Mouse (Mus musculus): ENCODE measurements around the gene Sult2b1. TPM values are rescaled to one million over a fixed set of nuclear protein-coding genes. Genes with fewer than 3 reads are reported as not detected.

The Sult2b1 gene
- total RNA-seq, 2 experiments from 2014 or later, result 11.3 to 13.6 TPM

DNA sequence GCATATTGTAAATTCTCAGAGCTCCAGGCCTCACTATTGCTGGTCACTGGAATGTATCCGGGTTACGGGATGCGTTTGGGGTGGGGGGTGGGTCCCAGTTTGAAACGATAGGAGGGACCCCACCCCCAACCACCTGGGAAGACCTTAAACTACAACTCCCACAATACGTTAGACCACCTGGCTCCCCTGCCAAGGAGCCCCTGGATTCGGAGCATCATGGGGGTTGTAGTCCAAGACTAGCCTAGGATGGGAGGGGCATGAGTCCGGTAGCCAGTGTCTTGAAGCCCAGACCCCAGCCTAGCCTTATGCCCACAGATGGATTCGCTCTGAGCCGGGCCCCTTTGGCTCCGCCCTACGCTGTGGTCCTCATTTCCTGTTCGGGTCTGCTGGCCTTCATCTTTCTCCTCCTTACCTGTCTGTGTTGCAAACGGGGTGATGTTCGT, 1.7 kb upstream of the Sult2b1 start:
- Histone ChIP-seq H3K27ac (peak overlapping the region; percentile 93), H3K4me3 (peak overlapping the region; percentile 59)
- intact Hi-C loops (cut with DNase I), result no loop called here
- TF ChIP-seq CTCF (IDR thresholded peaks at IDR 0.05), result no peak
- DNase-seq (ENCODE audit: extremely low spot score in 1 of 2, low spot score in 2 of 2), result no peak

DNA sequence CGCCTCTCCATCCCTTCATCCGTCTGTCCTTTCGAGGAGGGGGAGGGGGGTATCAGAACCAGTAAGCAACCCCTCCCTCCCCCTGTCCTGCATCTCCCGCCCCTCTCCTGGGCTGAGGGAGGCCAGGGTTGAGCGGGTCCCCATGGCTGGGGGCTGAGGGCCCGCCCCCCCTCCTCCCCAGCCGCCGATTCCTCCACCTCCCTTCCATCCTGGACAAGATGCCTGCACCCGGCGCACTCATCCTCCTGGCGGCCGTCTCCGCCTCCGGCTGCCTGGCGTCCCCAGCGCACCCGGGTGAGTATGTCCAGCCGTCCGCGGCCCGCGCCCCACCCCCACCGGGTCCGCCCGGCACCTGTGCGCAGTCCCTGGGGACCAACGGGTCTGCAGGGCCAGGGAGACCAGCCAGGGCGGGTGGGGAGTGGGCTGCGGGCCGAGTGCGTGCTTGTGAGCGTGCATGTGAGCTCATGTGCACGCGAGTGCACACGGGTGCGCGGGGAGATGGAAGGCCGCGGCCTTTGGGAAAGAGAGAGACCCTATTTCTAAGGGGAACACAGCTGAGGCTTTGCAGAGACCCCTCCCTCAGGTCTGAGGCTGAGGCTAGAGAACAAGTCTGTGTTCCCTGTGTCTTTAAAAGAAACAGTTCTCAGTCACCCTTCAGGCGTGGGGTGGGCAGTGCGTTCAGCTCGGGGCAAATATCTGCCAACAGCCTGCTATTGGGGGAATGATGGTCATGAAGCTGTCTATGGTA, 1.1 kb upstream of the Sult2b1 start:
- no peak; the same call in 1 of the 2 replicates for TF ChIP-seq CTCF (IDR thresholded peaks at IDR 0.05)
- intact Hi-C loops (cut with DNase I), result no loop called here
- peak overlapping the region; percentile 93 for H3K27ac ChIP-seq
- DNase-seq (ENCODE audit: extremely low spot score in 1 of 2, low spot score in 2 of 2), result peak in 1 of 2 experiments; percentile 62
- peak overlapping the region; percentile 59 for H3K4me3 ChIP-seq

DNA sequence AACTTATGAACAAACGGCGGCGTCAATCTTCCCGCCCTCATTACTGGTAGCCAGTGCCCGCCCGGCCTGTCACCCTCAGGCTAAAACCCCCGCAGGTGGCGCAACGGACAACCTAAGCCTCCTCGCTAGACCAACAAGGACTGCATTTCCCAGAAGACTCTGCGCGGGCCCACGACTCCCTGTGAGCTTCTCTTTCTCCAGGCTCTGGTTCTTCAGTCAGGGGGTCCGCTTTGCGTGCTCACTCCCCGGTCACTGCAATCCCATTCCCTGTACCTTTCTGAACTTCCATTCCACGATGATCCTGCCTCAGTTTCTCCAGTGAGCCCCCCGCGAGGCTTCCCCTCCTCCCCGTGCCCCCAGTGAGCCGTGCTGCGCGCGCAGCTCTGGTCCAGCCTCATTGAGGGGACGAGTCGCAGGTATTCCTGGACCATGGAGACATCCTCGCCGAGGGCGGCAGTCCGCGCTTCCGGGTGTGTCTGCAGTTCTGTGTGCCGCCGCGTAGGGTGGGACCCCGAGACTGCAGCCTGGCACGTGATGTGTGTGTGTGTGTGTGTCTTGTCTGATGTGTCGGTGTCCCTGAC, 868 bp downstream of the Sult2b1 start, which contains the start of gene Lmtk3:
Gene Lmtk3, plus strand, starts transcription at position 228 of the 581 bp plus-strand sequence.
- intact Hi-C loops (cut with DNase I), result loop anchor here (2.0 kb wide), 1 partner anchor 41 kb away; no protein-coding TSS in a partner anchor
- Histone ChIP-seq H3K4me3 (peak within 1 kb of the TSS; percentile 59), H3K27ac (peak within 1 kb of the TSS; percentile 97)
- peak; percentile 74 to 78 for DNase-seq (ENCODE audit: extremely low spot score in 1 of 2, low spot score in 2 of 2)
- TF ChIP-seq CTCF (IDR thresholded peaks at IDR 0.05), result peak; percentile 10

- DNase-seq (ENCODE audit: extremely low spot score in 1 of 2, low spot score in 2 of 2), result no peak
- no peak overlapping the region for H3K4me3 ChIP-seq
- intact Hi-C loops (cut with DNase I), result loop anchor here (2.0 kb wide), 1 partner anchor 39 kb away; no protein-coding TSS in a partner anchor
- no peak overlapping the region for H3K27ac ChIP-seq
- TF ChIP-seq CTCF (IDR thresholded peaks at IDR 0.05), result no peak
Observed at GRCm38 (mm10) chr7:45782271-45782670, 2.2 kb downstream of the Sult2b1 start.

DNA sequence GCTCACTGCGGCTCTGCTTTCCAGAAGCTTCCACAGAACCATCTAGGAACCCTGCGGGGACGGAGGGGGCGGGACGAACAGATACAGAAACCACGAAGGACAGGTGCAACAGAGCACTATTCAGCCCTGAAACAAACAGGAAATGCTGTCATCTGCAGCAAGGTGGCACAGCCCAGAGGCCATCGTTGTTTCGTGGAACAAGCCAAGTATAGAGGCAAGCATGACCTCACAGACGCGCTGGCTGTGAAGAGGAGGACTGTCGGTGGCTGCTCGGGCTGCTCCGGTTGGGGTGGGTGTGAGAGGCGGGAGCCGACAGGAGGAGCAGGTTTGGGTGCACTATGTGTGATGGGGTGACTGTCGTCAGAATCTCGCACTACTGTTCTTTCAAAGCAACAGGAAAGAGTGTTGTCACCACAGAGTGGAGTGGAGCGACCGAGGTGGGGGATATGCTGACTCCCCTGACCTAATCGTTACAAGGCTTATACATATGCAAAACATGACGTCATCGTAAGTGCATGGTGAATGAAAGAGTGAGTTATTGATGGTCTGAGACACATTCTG, 5.3 kb downstream of the Sult2b1 start:
- H3K27ac ChIP-seq, result no peak overlapping the region
- DNase-seq (ENCODE audit: extremely low spot score in 1 of 2, low spot score in 2 of 2), result no peak
- intact Hi-C loops (cut with DNase I), result loop anchor here (2.0 kb wide), 1 partner anchor 30 kb away; no protein-coding TSS in a partner anchor
- no peak for TF ChIP-seq CTCF (IDR thresholded peaks at IDR 0.05)
- no peak overlapping the region for H3K4me3 ChIP-seq

DNA sequence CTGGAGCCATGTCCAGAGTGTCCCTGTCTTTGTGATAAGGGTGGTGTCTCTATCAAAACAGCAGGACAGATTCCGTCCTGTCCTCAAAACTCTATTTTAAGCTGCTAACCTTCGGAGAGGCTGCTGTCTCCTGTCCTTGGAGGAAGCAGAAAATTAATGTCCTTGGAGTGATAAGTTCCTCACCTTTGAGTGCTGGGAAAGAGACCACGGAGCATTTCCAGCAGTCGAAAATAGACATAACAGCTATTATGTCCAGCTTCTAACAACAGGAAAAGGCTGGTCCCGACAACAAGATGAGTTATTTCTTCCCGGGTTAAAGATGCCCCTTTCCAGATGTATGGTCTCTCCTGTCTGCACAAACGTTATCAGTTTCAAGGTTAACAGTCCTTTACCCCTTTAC, 9.2 kb downstream of the Sult2b1 start:
- Histone ChIP-seq H3K27ac (no peak overlapping the region), H3K4me3 (no peak overlapping the region)
- TF ChIP-seq CTCF (IDR thresholded peaks at IDR 0.05), result no peak
- intact Hi-C loops (cut with DNase I), result no loop called here
- DNase-seq (ENCODE audit: extremely low spot score in 1 of 2, low spot score in 2 of 2), result no peak

DNA sequence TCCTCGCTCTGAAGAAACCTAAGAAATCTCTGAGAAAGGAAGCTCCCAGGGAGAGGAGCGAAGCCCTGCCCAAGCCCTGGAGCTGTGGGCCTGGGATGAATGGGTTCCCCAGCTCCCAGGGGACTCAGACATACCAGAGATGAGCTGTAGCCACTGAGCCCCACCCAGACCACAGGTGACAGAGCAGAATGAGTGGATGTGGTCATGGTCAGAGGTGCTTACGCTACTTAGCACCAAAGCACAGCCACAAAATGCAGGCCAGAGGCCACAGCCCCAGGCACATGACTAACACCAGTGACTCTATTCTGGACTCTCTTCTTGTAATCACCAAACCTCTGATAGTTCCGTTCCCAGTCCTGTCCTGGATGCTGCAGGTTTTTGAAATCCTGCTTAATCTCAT, 13.4 kb downstream of the Sult2b1 start:
- intact Hi-C loops (cut with DNase I), result no loop called here
- no peak for TF ChIP-seq CTCF (IDR thresholded peaks at IDR 0.05)
- H3K27ac ChIP-seq, result no peak overlapping the region
- H3K4me3 ChIP-seq, result no peak overlapping the region
- no peak for DNase-seq (ENCODE audit: extremely low spot score in 1 of 2, low spot score in 2 of 2)

- Histone ChIP-seq H3K27ac (no peak overlapping the region), H3K4me3 (no peak overlapping the region)
- TF ChIP-seq CTCF (IDR thresholded peaks at IDR 0.05), result no peak
- DNase-seq (ENCODE audit: extremely low spot score in 1 of 2, low spot score in 2 of 2), result no peak
- intact Hi-C loops (cut with DNase I), result no loop called here
Observed at GRCm38 (mm10) chr7:45770427-45771082, 13.9 kb downstream of the Sult2b1 start.

GRCm38 (mm10) chr7:45767500-45767899, 17.0 kb downstream of the Sult2b1 start:
- no peak; the same call in 1 of the 2 replicates for TF ChIP-seq CTCF (IDR thresholded peaks at IDR 0.05)
- no peak overlapping the region for H3K4me3 ChIP-seq
- H3K27ac ChIP-seq, result no peak overlapping the region
- no peak for DNase-seq (ENCODE audit: extremely low spot score in 1 of 2, low spot score in 2 of 2)
- intact Hi-C loops (cut with DNase I), result no loop called here

DNA sequence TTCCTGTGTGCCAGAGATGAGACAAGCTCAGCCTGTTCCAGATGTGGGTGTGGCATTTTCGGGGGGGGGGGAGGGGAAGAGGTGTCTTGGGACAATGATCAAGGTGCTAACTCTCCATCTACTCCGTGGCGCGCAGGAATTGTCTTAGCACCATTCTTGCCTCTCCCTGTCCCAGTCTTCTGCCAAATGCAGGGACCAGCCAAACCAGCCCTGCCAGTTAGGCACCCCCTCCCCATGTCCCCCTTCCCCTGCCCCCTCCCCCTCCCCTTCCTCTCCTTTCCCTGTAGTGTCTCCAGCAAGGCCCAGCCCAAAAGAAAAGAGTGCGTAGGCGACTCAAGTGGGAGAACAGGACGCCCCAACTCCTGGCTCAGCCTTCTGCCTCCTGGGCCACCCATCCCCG, 17.7 kb downstream of the Sult2b1 start:
- no peak for DNase-seq (ENCODE audit: extremely low spot score in 1 of 2, low spot score in 2 of 2)
- no peak for TF ChIP-seq CTCF (IDR thresholded peaks at IDR 0.05)
- H3K27ac ChIP-seq, result no peak overlapping the region
- H3K4me3 ChIP-seq, result no peak overlapping the region
- intact Hi-C loops (cut with DNase I), result no loop called here

- no peak for TF ChIP-seq CTCF (IDR thresholded peaks at IDR 0.05)
- no peak overlapping the region for H3K4me3 ChIP-seq
- intact Hi-C loops (cut with DNase I), result no loop called here
- no peak for DNase-seq (ENCODE audit: extremely low spot score in 1 of 2, low spot score in 2 of 2)
- no peak overlapping the region for H3K27ac ChIP-seq
Observed at GRCm38 (mm10) chr7:45765995-45766394, 18.5 kb downstream of the Sult2b1 start.

DNA sequence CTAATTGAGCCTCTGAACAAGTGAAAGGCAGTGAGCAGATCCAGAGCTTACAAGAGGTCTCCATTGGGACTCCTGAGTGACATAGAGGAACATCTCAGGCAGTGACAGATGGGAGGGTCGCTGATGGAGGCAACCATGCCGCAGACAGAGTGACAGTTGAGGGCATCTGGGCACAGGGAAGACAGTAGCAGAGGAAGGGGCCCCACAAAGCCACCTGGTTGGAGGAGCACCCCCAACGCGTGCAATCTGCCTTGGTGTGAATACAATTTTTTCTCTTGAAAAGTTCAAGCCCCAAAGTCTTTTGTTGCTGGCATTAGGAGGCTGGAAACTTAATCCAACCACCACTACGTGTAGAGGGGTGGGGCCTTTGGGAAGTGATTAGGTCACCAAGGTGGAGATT, 24.3 kb downstream of the Sult2b1 start:
- Histone ChIP-seq H3K4me3 (no peak overlapping the region), H3K27ac (no peak overlapping the region)
- intact Hi-C loops (cut with DNase I), result no loop called here
- TF ChIP-seq CTCF (IDR thresholded peaks at IDR 0.05), result no peak
- DNase-seq (ENCODE audit: extremely low spot score in 1 of 2, low spot score in 2 of 2), result no peak
